Mouse (Mus musculus): ENCODE data around the gene Fuz.
A peak's percentile ranks its signal among the peaks of the same experiment; 100 is the strongest.
"Not testable (repeated sequence)": the region's sequence is repeated elsewhere in the genome, so short reads cannot be mapped to it uniquely, and the experiment has no call there.

Gene Fuz

DNA sequence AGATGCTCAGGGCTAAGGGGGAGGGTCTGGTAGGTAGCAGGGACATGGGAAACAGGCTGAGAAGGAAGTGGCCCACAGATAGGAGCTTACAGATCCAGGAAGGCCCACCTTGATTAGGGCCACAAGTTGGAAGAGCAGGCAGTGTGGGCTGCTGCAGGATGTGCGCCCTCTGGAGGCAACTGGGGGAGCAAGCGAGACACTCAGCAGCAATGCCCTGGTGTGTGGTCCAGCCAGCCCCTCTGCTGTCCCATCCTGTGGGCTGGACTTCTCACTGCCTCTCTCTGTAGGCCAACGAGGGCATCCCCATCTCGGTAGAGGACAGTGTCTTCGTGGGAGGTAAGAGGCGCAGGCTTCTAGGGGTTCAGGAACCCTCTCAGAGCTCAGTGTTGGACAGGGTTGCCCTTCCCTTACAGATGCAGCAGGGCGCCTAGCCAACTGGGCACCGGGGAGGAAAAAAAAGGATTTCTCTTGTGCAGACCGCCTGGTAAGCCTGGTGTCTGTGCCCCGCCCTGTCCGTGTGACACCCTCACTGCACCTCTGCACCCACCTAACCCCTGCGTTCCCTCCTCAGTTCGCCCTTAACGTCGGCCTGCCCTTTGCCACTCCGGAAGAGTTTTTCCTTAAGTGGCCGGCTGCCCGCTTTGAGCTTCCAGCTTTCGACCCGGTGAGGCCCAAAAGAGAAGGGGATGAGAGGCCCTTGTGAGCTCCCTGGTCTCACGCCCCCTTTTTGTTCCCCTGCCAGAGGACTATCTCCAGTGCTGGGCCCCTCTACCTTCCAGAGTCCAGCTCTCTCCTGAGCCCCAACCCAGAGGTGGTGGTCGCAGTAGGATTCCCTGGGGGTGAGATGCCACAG is 35.1 kb upstream of the Fuz start:
- peak; percentile 77 to 87 for DNase-seq

DNA sequence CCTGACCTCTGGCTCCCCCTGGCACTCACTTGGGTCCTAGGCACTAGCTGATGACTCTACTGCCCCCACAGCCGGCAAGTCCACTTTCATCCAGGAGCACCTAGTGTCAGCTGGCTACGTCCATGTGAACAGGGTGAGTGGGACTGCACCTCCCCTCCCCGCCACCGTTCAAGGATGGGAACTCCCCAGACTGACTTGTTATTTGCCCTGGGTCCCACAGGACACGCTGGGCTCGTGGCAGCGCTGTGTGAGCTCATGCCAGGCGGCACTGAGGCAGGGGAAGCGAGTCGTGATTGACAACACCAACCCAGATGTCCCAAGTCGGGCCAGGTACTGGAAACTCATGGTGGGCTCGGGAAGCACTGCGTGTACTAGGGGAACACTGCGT is 34.5 kb upstream of the Fuz start:
- no peak for DNase-seq

GRCm38 (mm10) chr7:44862434-44862833 is 33.4 kb upstream of the Fuz start:
- no peak for DNase-seq

DNA sequence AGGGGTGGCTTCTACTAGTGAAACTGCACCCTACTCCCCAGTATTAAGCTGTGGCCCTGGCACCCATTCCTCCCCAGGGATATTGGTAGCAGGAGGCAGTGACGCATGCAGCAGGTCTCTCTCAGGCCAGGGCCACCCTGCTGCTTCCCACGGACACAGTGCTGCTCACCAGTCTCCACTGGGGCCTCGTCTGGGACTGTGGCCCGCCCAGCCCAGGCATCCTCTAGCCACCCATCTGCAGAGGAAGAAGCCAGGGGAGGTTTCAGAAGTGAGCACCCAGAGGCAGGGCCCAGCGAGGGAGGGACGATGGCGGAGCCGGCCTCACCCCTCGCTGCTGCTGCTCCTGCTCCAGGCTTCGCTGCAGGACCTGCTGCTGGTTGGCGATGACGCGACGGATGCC is 32.7 kb upstream of the Fuz start:
- DNase-seq = no peak

- DNase-seq = no peak
These were observed 31.8 kb upstream of the Fuz start for GRCm38 (mm10) chr7:44863982-44864494.

- peak in 1 of 2 experiments; percentile 57 for DNase-seq
These were observed 31.0 kb upstream of the Fuz start for GRCm38 (mm10) chr7:44864595-44865542.

GRCm38 (mm10) chr7:44866276-44867009 is 29.4 kb upstream of the Fuz start:
- DNase-seq = peak in 1 of 2 experiments; percentile 47

- no peak for DNase-seq
These were observed 28.7 kb upstream of the Fuz start for GRCm38 (mm10) chr7:44867010-44867702.

DNA sequence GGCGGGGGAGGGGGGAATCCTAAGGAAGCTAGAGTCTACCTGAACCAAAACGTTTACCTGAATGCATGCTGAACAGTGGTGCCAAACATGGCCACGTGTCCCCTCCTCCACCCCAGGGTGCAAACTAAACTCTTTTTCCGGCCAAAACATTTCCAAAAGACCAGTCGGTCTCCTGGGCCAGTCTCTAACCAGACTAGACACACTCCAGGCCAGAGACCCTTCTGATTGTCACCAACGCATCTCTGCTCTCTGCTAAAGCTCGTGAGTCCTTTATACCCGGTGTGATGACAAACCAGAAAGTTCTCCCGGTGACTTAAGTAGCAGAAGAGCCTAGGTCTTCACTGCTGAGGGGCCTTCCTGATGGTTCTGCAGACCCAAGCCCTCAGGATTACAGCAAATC is 28.1 kb upstream of the Fuz start:
- DNase-seq = no peak

DNA sequence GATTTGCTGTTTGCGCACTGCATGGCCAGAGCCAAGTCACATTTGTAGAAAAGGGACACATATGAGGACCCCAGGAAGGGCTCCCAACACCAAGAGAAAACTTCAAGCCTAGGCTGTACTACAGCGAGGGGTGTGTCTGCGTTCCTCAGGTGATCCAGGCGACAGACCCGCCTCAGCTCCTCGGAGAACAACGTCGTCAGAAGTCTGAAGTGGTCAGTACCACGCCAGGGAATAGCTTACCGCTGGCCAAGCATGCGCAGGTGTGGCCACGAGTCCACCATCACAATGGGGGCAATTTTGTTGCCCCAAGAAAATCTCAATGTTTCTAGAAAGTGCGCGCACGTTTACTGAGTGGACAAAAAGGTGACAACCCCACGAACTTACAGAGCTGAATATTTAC is 27.4 kb upstream of the Fuz start:
- no peak for DNase-seq

DNA sequence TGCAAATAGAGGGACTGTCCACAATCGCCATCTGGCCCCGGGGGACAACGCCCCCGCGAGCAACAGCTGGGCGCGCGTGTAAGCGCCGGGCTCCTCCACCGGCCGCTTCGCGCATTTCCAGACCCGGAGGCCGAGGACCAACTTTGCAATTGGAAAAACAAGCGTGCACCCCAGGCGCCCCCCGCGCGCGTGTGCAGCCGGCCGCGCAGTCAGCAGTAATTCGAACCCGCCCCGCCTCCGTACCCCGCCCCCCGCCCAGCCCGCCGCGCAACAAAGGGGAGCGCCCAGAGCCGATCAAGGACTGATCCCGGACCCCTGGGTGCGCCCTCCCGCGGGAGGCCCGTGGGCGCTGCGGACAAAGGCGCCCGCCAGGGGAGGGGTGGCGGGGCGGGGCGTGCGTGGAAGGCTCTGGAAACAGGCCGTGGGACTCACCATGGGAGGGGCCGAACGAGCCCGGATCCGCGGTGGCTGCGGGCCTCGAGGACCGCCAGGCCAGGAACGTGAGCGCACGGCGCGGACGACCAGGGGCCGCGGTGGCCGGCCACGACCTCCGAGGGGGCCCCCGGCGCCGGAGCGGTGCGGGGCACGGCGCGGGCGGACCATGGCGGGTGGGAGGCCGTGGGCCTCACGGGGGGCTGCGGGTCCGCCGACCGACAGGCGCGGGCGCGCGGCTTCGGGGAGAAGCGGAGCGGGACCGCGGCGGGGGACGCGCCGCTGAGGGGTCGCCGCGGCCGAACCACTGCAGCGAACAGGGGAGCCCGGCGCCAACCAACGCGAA is 26.8 kb upstream of the Fuz start:
- DNase-seq = peak; percentile 72 to 74

- DNase-seq = peak; percentile 94 to 95
These were observed 26.0 kb upstream of the Fuz start, which contains the start of gene Ptov1 for GRCm38 (mm10) chr7:44869697-44870528. TSS of gene Ptov1 (minus strand) at chr7:44869788.

DNA sequence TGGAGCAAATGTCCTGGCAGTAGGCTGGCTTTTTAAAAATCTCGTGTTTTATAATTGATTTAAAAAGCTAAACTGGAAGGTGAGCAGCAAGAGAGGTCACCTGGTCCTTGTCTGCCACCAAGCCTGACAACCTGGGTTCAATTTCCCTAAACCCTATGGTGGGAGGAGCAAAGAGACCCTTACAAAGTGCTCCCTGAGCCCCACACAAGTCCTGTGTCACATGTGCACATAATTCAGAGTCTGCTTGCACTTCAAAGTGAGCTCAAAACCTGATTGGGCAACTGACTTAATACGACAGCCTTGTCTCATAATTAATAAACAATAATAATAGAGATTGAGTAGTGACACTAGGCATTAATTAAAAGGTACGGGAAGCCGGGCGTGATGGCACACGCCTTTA is 25.3 kb upstream of the Fuz start:
- no peak for DNase-seq

DNA sequence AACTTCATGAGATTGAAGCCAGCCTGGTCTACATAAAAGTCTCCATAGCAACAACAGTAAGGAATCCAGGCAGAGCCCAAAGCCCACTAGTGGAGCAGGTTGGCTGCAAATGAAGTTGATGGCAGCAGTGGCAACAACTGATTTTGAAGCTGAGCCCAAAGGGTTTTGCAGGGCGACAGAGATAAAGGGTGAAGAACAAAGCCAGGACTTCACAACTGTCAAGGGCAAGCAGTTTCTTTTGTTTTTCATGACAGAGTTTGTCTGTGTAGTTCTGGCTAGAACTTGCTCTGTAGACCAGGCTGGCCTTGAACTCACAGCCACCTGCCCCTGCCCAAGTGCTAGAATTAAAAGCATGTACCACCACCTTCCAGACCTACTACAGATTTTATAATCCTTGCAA is 24.7 kb upstream of the Fuz start:
- no peak for DNase-seq

- not testable (repeated sequence) for DNase-seq
These were observed 24.1 kb upstream of the Fuz start for GRCm38 (mm10) chr7:44871774-44872173.

DNA sequence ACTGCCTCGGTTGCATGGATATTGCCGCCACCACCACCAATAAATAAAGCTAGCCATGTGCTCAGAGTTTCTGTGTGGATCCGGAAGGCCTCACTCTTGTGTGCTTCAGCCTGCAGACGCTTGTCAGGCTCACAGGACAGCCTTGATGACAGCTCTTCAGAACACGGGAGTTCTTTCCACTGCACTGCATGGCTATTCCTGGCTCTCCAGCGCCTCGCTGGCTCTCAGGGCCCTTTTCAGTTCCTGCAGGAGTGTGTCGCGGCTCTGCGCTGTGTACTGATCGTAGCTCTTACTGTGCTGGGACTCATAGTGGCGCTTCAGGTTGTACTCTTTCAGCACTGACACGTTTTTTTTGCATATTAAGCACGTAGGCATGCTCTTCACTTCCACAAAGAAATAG is 18.0 kb upstream of the Fuz start:
- DNase-seq = no peak

GRCm38 (mm10) chr7:44883036-44883435 is 12.8 kb upstream of the Fuz start:
- no peak for DNase-seq

GRCm38 (mm10) chr7:44884637-44885036 is 11.2 kb upstream of the Fuz start:
- DNase-seq = peak; percentile 48 to 55

DNA sequence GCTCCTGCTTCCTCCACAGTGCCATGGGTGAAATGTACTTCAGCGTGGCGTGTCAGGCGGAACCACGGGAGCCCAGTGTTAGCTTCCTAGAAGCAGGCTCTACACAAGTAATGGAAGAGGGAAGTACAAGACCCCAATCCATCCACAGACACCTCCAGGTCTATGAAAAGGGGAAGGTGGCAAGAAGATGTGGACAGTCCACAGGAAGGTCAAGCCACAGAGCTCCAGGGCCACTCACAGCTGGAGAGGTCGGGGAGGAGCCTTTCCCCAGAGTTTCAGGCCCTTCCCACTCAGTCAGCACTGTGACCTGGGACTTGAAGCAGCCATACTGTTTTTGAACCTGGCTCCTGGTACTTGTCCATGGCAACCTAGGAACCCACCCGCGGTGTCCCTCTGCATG is 8.9 kb upstream of the Fuz start:
- DNase-seq = no peak

Measured in cerebellum, postnatal 14 days (tissue).